Mouse (Mus musculus) mesoderm, embryonic 11.5 days (tissue): ENCODE measurements around the gene Gpn2.
A peak's percentile ranks its signal among the peaks of the same experiment; 100 is the strongest.

ENCODE experiments used
- DNase-seq: peaks from one replicate; pipeline ENCODE4 v3.0.0-alpha.2; 2012; ENCODE audit warnings: low read depth, low spot score

Gpn2 gene

DNA sequence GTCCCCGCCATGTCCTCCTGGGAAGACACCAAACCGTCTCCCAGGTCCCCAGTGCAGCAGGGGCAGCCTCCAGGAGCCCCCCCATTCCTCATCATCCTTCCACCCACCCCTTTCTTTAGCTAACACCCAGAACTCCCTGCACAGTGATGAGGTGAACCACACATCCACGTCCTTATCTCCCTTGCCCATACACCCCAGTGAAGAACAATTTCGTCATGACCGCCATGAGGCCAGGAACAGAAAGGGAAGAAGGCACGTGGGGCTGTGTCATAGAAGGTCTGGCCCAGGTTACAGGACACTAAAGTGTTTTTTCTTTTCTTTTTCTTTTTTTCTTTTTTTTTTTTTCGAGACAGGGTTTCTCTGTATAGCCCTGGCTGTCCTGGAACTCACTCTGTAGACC lies 40.7 kb downstream of the Gpn2 start:
- no peak for DNase-seq

DNA sequence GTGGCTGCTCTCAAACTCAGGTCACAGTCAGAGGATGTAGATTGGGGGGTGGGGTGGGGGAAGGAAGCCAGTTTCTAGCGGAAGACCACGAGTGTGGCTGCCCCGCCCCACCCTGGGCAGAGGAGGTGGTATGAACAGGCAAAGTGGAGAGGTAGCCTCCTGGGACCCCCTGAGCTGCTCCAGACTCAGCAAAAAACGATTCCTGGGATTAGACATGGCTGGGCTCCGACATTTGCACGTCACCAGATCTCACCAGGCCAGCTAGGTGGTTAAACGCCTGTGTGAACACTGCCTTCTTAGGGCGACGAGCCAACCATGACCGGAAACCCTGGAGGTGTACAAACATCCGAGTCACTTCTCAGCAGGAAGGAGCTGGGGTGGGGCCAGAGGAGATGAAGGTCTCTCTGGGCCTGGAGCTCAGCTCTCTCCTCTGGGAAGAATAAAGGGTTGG lies 41.5 kb downstream of the Gpn2 start:
- DNase-seq: no peak

DNA sequence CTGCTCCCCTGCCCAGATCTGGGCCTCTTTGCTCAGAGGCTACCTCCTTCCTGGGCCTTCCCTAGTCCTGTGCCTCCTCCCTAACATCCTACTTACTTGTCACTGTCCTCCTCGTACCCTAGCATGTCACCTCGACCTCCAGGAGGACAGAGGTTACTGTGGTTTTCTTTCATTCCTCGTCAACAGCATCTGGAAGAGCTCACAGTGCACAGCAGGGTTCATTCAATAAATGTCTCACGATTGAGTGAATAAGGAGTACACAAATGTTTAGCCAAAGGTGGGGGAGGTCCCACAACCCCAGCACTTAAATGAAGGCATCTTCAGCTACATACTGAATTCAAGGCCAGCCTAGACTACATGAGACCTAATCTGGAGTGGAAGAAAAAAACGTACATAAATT lies 42.1 kb downstream of the Gpn2 start:
- DNase-seq: no peak

DNA sequence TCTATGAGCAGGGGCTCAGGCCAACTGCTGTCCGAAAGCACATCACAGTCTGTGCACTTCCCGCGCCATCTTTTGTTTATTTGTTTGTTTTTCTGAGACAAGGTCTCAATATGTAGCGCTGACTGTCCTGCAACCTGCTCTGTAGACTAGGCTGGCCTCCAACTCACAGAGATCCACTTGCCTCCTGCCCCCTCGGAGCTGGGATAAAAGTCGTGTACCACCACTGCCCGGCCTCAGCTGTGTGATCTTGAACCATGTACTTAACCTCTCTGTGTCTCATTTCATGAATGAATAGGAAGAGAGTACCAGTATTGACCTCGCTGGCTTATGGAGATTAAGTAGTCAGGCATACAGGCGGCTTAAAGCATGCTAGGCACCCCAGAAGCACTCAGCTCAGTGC lies 42.5 kb downstream of the Gpn2 start:
- DNase-seq: no peak

DNA sequence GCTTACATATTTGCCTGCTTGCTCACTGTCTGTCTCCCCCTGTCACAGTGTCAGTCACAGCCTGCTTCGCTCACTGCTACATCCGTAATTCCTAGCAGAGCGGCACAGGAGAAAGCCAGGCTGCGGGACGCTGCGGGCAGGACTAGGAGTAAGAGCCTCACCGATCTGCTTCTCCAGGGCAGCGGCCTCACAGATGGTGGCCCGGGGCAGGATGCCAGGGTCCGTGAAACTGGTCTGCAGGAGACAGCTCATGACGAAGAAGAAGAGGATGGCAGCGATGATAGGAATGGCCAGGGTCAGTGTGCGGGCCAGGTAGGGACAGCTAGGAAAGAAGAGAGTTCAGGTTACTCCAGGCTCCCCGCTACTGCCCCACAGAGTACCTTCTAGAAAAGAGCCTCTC lies 42.9 kb downstream of the Gpn2 start:
- DNase-seq: no peak

DNA sequence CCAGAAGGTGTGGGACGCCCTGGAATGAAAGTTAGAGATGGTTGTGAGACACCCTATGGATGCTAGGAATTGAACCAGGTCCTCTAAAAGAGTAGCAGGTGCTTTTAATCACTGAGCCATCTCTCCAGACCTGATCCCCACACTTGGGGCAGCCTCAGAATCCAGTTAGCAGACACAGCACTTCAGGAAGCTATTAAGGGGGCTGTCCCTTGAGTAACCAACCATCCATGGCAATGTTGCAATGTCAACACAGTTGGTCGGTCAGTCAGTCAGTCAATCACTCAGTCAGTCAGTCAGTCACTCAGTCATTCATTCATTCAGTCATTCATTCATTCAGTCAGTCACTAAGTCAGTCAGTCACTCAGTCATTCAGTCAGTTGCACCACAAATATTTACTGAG lies 44.4 kb downstream of the Gpn2 start:
- no peak for DNase-seq

DNA sequence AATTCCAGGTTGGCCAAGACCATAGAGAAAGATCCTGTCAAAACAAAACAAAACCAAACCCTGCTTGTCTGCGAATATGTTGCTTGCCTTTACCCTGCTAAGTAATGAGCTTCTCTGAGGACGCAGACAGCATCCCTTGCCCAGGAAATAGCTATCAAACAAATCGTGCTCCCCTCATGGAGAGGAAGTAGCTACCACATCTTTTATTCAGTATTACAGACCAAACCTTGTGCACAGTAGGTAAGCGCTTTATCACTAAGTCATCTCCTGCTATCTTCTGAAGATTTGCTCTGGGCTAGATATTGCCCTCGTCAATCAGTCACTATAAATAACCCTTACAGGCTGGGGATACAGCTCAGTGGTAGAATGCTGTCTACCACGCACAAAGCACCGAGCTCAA lies 45.0 kb downstream of the Gpn2 start:
- no peak for DNase-seq

DNA sequence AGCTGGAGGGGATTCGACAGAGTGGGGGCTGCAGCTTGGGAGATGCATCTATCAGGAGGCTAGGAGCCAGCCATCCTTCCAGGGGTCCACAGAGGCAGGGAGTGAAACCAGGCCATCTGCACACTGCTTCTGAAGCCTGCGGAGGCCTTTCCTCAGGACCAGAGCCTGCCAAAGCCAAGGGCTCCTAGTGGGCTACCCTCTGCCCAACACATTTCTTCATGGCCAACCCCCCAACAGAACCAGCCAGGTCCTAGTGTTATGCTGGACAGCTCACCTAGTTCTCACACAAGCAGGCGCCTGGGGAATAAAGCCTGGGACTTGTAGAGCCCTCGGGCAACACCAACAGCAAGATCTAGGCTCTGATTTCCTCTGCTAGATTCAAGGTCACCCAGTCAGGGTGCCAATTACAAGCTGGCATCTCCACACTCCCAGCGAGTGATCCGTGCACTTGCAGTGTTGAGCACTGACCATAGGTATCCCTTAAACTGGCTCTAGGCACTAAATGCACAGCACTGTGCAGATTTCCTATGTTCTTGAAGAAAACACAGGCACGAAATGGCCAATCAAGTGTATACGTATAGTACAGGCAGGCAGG lies 46.3 kb downstream of the Gpn2 start:
- DNase-seq: no peak

DNA sequence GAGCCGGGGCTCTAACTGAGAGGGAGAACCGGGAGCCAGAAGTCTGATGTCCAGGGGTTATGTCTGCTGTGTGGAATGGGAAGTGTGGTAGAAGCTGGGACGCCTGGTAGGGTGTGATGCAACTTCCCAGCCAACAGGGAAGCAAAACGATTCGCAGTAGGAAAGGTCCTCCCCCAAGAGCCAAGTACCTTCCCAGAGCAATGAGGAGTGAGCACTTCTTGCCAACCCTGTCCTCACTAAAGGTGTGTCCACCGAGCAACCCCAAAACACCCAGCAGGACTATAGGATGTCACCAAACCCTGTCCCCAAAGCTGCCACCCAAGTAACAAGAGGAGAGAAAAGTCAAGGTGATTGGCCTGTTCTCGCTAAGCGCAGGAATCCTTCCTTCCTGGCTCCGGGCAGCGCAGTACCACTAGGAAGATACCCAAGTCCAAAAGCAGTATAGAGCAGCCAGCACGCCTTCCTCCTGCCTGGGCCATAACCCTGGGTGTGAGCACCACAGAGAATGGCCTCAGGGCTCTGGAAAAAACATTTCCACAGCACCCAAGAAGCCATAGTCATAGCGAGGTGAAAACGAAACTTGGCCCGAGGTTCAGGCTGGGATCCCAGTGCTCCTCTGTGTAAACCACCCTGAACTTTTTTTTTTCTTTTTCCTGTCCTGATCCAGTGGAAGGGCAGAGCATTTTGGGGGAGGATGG lies 47.1 kb downstream of the Gpn2 start:
- DNase-seq: no peak

DNA sequence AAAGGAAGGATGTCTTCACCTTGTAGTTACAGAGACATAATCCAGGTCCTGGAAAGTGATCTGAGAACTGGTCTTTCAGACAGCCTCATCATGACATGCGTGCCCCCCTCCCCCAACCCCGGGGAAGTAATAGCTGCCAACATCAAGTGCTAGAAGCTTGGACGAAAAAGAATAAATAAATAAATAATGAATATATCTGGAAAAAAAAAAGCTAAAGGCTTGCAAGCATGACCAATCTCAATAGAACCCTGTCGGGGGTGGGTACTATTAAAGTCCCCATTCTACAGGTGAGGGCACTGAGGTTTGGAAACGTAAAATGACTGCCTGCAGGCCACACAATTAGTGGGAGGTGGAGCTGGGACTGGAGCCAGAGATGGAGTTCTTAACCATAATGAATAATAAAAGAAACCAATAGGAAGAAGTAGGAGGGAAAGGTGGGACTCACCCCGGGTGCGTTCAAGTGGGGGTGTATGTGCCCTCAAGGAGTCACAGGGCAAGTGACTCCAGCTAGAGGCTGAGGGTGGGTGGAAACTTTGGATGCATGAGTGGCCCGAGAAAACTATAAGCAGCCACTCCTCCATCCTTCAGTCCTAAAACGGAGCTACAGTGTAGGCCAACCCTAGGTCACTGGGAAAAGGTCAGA lies 47.7 kb downstream of the Gpn2 start:
- DNase-seq: no peak

DNA sequence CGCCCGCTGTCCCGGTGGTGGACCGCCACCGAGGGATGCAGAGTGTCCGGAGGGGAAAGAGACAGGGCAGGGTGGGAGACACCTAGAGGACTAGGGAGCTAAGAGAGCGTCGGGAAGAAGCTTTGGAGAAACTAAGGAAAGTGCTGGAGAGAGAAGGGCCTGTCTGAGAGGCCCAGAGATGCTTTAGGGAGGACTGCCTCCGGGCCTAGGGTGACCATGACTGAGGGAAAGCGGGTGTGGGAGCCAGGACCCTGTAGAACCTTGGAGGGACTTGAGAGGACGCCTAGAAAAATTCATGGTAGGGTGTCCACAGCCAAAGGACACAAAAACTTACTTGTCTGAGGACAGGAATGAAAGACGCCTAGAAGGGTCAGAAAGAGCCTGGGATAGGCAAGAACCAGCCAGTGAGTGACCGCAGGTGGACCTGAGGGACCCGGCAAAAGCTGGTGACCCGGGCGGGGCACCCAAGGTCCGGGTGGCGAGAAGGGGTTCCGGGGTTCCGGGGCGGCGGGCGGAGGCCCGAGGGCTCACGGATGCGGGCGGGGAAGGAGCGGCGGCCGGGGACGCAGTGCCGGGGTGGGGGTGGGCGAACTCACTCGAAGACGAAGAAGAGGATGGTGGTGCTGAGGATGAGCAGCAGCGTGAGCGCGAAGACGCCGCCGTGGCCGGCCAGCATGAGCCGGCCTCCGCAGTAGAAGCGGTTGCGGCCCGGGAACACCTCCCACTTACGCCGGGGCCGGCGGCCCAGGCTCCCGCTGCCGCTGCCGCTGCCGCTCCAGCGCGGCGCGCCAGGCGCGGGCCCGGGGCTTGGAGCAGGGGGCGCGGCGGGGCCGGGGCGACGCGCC lies 48.5 kb downstream of the Gpn2 start:
- peak; percentile 30 for DNase-seq

DNA sequence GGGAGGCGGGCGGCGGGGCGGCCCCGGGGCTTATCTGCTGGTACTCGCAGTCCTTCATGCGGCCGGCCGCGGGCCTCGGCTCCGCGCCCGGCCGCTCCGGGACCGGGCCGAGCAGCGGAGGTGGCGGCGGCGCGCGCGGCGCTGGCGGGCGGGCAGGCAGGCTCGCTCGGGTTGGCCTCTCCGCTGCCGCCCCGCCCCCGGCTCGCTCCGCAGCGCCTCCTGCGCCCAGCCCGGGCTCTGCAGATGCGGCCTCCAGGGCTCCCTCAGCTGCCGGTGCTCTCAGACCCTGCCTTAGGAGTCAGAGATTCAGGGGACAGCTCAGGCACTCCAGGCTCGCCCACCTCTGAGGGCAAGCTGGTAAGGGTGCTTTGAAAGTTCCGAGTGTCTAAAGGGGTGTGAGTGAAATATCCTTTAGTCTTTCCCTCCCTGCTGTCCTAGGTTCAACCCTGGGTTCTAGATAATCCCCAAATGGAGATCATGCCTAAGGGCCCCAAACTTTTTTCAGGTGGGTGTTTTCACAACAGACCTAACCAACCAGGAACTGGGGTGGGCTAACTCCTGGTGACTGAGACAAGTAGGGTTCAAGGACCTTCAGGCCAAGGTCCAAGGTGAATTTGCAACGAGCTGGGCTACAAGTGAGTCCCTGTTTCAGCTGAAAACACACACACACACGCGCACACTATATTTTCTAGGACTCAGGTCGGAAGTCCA lies 49.3 kb downstream of the Gpn2 start:
- DNase-seq: peak; percentile 83

DNA sequence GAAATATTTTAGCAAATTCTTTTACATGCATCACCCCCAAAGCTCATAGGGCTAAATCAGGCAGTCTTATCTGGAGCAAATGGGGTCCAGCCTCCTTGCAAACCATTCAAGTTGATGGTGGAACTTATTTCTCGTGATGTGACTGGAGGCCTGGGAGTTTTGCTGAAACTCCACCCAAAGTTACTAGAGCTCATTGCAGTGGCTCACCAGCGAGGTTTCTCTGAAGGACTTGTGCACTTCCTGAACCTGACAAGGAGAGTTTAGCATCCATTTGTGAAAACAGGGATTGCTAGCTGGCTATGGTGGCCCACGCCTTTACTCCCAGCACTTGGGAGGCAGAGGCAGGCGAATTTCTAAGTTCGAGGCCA lies 49.9 kb downstream of the Gpn2 start:
- DNase-seq: no peak
